Mouse (Mus musculus) cerebellum, adult 11-12 months (tissue): ENCODE data around the gene Espn.
A peak's percentile ranks its signal among the peaks of the same experiment; 100 is the strongest.

Experiments used
- DNase-seq: peaks from one replicate; pipeline ENCODE4 v3.0.0; 2022

The Espn gene

GRCm38 (mm10) chr4:152177537-152178343 lies 25.6 kb upstream of the Espn start, which contains the start of gene Acot7:
Acot7 (plus strand) TSS chr4:152178134.
- peak; percentile 95 for DNase-seq

DNA sequence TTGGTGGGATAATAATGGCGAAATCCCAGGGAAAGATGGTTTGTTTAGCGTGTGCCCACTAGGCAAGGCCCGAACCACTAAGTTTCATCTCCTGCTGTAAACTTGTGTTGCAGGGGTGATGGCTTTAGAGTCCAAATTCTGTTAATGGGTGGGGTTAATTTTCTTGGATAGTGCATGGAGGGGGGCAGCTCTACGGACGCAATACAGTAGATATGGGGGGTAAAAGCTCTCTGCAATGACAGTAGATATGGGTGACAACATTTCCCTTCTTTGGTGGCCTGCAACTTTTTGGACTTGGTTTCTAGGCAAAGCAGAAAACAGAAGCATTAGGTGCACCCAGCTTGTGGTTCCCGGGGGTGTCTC lies 25.0 kb upstream of the Espn start:
- no peak for DNase-seq

- DNase-seq = no peak
Measured at GRCm38 (mm10) chr4:152176638-152177037, 24.5 kb upstream of the Espn start.

DNA sequence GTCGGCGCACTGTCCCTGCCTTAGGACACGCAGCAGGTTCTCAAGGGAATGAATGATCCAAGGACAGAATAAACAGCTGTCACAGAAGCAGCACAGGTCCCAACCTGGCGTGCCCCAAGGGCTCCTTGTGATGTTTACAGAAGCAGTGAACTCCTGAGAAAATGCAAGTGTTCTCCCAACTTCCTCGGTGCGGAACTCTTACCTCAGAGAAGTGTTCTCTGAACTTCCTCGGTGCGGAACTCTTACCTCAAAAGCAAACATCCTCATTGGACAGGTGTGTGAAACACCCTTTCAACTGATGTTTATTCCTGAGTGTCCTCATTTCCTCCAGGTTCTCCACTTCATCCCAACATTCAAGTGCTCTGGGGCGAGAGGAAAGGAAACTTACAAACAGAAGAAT lies 21.8 kb upstream of the Espn start:
- DNase-seq = no peak

DNA sequence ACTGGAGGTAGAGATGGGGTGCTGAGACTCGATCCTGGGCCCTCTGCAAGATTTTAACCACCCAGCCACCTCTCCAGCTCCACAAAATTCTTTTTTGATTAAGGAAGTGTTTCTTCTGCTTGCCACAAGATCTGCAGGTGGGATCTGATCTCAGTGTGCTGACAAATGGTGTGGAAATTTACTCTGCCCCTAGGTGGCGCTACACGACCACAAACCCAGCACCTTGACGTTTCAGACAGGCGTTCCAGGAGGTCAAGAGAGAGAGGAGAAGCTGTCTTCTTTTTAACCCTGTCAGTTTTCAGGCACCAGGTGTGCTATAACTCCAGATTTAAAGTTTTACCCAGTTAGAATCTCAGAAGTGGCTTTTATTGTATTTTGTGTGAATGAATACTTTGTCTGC lies 20.9 kb upstream of the Espn start:
- peak; percentile 78 for DNase-seq

- DNase-seq = no peak
Measured at GRCm38 (mm10) chr4:152171543-152171942, 19.4 kb upstream of the Espn start.

DNA sequence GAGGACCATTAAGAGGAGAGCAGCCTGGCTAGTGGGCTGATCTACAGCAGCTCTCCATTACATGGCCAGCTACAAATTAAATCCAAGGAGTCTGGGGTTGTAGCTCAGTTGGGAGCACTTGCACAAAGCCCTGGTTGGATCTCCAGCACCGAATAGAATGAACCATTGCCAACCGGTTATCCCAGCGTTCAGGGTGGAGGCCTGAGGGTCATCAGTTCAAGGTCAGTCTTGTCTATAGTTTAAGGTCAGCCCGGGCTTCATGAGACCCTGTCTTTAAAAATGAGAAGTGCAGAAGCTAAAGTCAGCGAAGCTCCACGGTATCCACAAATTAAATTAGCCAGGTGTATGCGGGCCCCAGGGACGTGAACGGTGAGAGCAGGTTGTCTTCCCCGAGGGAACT lies 18.1 kb upstream of the Espn start:
- no peak for DNase-seq

- no peak for DNase-seq
Measured at GRCm38 (mm10) chr4:152169103-152169502, 16.9 kb upstream of the Espn start.

- DNase-seq = no peak
Measured at GRCm38 (mm10) chr4:152168052-152168451, 15.9 kb upstream of the Espn start.

GRCm38 (mm10) chr4:152165036-152165931 lies 13.1 kb upstream of the Espn start:
- DNase-seq = no peak

DNA sequence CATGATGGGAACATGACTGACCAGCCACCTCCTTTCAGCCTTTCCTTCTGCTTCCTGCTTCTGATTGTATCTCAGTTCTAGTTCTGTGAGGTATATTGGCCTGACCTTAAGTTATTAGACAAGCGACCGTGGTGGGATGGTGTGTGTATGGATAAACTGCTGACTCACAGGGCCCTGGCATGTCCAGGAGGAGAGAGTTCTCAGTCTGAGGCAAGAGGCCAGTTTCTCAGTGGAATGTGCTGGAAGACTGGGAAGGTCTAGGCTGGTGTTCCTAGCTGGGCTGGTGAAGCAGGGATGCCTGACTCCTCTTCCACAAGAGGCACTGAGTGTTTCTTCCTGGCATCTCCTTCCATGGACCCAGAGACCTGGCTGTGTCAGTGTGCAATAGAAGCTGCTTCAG lies 10.6 kb upstream of the Espn start:
- no peak for DNase-seq

GRCm38 (mm10) chr4:152161601-152162000 lies 9.4 kb upstream of the Espn start:
- no peak for DNase-seq

DNA sequence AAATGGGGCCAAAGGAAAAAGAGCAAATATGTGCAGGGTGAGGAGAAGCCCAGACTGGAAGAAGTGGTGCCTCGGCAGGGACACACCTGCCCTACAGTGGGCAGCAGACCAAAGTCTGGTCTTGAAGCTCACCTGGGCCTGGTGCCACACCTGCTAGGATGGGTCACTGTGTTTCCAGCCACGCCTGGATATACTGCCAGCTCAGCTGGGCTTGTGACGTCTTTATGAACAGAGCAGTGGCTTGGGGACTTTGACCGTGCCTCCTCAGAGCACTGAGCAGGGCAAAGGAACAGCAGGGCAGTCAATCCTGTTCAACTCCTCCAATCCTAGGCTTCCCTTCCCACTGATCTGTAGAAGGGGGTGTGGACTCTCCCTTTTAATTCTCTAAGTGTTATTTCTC lies 8.6 kb upstream of the Espn start:
- no peak for DNase-seq

DNA sequence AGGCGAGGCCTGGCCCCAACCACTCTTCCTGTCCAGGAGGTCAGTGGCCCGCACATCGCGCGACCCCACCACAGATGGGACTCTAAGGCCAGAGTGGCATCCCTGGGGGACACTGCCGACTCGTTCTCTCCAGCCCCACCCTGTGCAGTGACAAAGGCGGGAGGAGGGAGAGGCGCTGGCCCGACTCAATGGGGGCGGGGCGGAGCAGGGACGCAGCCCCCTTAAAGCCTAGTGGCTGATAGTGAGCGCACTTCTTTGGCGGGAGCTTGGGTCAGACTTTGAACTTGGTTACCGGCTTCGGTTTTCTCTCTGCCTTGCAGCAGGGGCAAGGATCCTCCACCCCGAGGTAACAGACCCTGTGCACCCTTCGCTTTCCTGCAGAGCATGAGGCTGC lies 7.1 kb upstream of the Espn start:
- no peak for DNase-seq

- DNase-seq = no peak
Measured at GRCm38 (mm10) chr4:152158585-152159284, 6.6 kb upstream of the Espn start, which contains the start of gene Hes2. Hes2 (plus strand) TSS chr4:152158867.

GRCm38 (mm10) chr4:152157779-152158584 lies 5.8 kb upstream of the Espn start:
- no peak for DNase-seq

- DNase-seq = no peak
Measured at GRCm38 (mm10) chr4:152155019-152155418, 2.8 kb upstream of the Espn start.

GRCm38 (mm10) chr4:152153771-152154177 lies 1.6 kb upstream of the Espn start:
- DNase-seq = no peak

GRCm38 (mm10) chr4:152151451-152151965 lies 663 bp downstream of the Espn start:
- DNase-seq = no peak

GRCm38 (mm10) chr4:152150546-152150945 lies 1.6 kb downstream of the Espn start:
- DNase-seq = no peak

DNA sequence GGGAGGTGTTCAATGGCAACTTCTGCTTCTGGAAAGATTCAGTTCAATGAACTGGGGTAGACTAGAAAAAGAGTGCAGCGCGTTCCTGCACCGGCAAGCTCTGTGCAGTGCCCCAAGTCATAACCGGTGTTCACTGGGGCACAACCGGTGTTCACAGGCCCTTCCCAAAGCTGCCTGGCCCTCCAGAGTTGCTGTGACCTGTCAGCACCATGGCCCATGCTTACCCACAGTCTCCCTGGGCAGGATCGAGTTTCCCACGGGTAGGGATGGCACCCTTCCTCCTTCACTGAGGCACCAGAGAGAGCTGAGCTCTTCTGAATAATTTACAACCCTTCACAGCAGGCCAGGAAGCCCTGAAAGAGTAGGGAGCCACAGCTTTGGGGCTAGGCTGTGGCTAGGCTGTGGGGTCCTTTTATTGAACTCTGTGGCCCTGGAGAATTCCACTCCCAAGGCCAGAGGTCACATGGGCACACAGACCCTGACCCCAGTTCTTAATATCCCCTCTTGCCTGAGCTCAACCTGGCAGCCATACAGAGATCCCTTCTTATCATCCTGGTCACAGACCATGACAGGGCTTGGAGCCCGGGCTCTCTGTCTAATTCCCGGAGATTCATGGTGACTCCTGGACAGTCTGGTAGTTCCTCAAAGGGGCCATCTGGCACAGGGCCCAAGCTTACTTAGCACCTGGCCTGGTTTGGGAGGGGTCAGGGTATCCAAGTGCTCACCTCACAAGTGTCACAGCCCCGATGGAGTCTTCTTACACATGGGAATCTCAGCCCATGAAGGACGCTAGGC lies 5.9 kb downstream of the Espn start:
- DNase-seq = no peak
